Mouse (Mus musculus) limb, embryonic 15.5 days (tissue): ENCODE measurements around the gene Dph1. TPM values are rescaled to one million over a fixed set of nuclear protein-coding genes. Genes with fewer than 3 reads are reported as not detected.

ENCODE experiments used
- ATAC-seq: fragments of 200-750 bp; cut with Nextera tagmentation; 2 replicates; pipeline ENCODE4 v1.8.0; 2017; ENCODE audit warnings: low read depth, moderate TSS enrichment; ENCODE audit not compliant: insufficient number of reproducible peaks, low FRiP score, low TSS enrichment
- H3K27ac ChIP-seq: fragments of 300-500 bp; sonication (generic); 2 replicates; pipeline ENCODE4 v1.5.1; 2015; ENCODE audit warnings: moderate library complexity, mild to moderate bottlenecking, inconsistent platforms
- H3K27me3 ChIP-seq: fragments of 300-500 bp; sonication (generic); 2 replicates; pipeline ENCODE4 v1.6.1; 2015; ENCODE audit warnings: inconsistent platforms
- H3K36me3 ChIP-seq: fragments of 300-500 bp; sonication (generic); 2 replicates; pipeline ENCODE4 v1.6.1; 2015; ENCODE audit warnings: inconsistent platforms
- H3K4me1 ChIP-seq: fragments of 300-500 bp; sonication (generic); 2 replicates; pipeline ENCODE4 v1.6.1; 2015; ENCODE audit warnings: inconsistent platforms
- H3K4me2 ChIP-seq: fragments of 300-500 bp; sonication (generic); 2 replicates; pipeline ENCODE4 v1.6.1; 2015; ENCODE audit warnings: mild to moderate bottlenecking, inconsistent platforms
- H3K4me3 ChIP-seq: fragments of 300-500 bp; sonication (generic); 2 replicates; pipeline ENCODE4 v1.5.1; 2015; ENCODE audit warnings: mild to moderate bottlenecking, inconsistent platforms
- H3K9ac ChIP-seq: fragments of 300-500 bp; sonication (generic); 2 replicates; pipeline ENCODE4 v1.6.1; 2015; ENCODE audit warnings: inconsistent platforms
- H3K9me3 ChIP-seq: fragments of 300-500 bp; sonication (generic); 2 replicates; pipeline ENCODE4 v1.6.1; 2016; ENCODE audit warnings: inconsistent platforms
- WGBS: fragments of 180-500 bp; shearing (Covaris S2); methylation state at CpG from one replicate; pipeline ENCODE4 v1.1.7; 2015; 5-methylcytosine and 5-hydroxymethylcytosine counted together
- polyA plus RNA-seq: library from polyadenylated mRNA; unstranded; fragments of >200 nt; fragmentation: Nextera tagmentation; extraction: Ambion mirVana; gene quantifications from 2 replicates; pipeline ENCODE4 v1.2.1, GENCODE M21; 2015

Gene Dph1
- polyA plus RNA-seq, 1 experiment from 2014 or later: 21.1 TPM

DNA sequence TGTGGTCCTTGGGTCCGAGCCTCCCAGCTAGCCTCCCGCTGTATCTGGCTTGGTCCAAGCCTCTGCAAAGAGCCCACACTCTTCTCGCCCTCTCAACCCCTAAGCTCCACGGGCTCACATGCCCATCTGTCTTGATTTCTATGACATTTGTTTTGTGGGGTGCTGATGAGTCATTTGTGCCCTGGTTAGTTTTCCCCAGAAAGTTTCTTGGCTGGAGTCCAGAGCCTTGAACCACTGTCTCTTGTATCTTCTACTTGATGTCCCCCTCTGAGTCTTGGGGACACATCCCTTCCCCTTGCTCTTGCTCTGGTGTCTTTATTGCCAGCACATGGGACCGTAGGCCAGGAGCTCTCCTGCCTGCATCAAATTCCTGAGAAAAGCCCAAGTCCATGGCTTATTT, 8.9 kb upstream of the Dph1 start:
- Histone ChIP-seq H3K9ac (no peak overlapping the region), H3K27ac (no peak overlapping the region), H3K4me1 (peaks cover 14% of the 10 kb centered on the region), H3K9me3 (no peaks in the 10 kb centered on the region), H3K4me2 (no peak overlapping the region), H3K36me3 (no peaks in the 10 kb centered on the region), H3K4me3 (no peak overlapping the region), H3K27me3 (peaks cover 30% of the 10 kb centered on the region)
- no peak for ATAC-seq
- WGBS: 66% methylated on average over 5 of the region's 5 CpGs

DNA sequence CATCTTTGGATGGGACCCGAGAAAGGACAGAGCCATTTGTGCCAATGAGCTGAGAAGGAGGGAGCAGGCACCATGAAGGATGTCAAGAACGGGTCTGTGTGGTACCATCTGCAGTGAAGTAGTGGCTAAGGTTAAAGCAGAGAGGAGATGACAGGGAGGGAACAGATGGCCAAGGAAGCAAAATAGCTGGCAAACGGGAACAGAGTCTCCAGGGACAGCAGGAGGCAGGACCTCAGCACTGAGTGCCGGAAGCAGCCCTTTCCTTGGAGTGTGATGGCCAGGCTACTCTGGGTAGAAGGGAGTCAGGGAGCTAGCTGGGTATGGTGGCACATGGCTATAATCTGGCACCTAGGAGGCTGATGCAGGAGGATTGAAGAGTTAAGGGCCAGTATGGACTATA, 7.8 kb upstream of the Dph1 start:
- no peak overlapping the region for H3K4me3 ChIP-seq
- ATAC-seq: no peak
- H3K27me3 ChIP-seq: peaks cover 42% of the 10 kb centered on the region
- no peak overlapping the region for H3K9ac ChIP-seq
- WGBS: 70% methylated on average over 4 of the region's 4 CpGs
- H3K36me3 ChIP-seq: no peaks in the 10 kb centered on the region
- H3K27ac ChIP-seq: no peak overlapping the region
- no peaks in the 10 kb centered on the region for H3K9me3 ChIP-seq
- H3K4me1 ChIP-seq: peaks cover 19% of the 10 kb centered on the region
- no peak overlapping the region for H3K4me2 ChIP-seq

DNA sequence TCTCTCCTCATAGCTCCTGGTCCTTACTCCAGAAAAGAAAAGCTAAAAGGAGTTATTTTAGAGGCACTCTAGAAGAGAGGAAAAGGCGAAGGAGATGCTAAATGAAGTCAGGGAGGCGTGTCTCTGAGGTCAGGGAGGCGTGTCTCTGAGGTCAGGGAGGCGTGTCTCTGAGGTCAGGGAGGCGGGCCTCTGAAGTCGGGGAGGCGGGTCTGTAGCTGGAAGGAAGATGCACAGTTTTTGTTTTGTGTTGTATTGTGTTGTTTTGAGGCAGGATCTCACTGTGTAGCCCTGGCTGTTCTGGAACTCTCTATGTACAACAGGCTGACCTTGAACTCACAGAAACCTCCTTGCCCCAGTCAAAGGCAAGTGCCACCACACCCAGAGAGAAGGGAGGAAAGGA, 6.9 kb upstream of the Dph1 start:
- 45% methylated on average over 7 of the region's 7 CpGs for WGBS
- Histone ChIP-seq H3K9ac (no peak overlapping the region), H3K4me1 (peaks cover 25% of the 10 kb centered on the region), H3K4me2 (no peak overlapping the region), H3K4me3 (no peak overlapping the region), H3K27ac (no peak overlapping the region), H3K27me3 (peaks cover 50% of the 10 kb centered on the region), H3K9me3 (no peaks in the 10 kb centered on the region), H3K36me3 (no peaks in the 10 kb centered on the region)
- ATAC-seq: no peak

DNA sequence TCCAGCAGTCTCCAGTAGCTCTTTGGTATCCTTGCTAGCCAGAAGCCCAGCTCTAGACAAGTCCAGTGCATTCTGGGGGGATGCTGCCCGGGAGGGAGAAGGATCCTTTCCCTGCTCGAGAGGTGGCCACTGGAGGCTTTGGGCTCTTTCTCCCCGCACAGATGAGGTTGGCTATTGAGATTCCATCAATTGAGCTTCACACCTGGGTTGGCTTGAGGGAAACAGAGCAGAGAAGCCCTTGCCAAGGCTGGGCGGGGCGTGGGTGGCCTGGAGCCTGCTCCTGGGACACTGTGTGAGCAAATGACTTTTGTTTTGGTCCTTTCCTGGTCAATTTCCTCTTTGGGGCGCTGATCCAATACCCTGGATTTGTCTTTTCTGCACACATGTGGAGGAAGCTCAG, 5.1 kb upstream of the Dph1 start:
- H3K4me1 ChIP-seq: peaks cover 28% of the 10 kb centered on the region
- no peak for ATAC-seq
- H3K27ac ChIP-seq: no peak overlapping the region
- WGBS: 65% methylated on average over 6 of the region's 6 CpGs
- no peak overlapping the region for H3K4me3 ChIP-seq
- H3K9me3 ChIP-seq: no peaks in the 10 kb centered on the region
- no peak overlapping the region for H3K9ac ChIP-seq
- no peaks in the 10 kb centered on the region for H3K36me3 ChIP-seq
- H3K27me3 ChIP-seq: peaks cover 63% of the 10 kb centered on the region
- no peak overlapping the region for H3K4me2 ChIP-seq

DNA sequence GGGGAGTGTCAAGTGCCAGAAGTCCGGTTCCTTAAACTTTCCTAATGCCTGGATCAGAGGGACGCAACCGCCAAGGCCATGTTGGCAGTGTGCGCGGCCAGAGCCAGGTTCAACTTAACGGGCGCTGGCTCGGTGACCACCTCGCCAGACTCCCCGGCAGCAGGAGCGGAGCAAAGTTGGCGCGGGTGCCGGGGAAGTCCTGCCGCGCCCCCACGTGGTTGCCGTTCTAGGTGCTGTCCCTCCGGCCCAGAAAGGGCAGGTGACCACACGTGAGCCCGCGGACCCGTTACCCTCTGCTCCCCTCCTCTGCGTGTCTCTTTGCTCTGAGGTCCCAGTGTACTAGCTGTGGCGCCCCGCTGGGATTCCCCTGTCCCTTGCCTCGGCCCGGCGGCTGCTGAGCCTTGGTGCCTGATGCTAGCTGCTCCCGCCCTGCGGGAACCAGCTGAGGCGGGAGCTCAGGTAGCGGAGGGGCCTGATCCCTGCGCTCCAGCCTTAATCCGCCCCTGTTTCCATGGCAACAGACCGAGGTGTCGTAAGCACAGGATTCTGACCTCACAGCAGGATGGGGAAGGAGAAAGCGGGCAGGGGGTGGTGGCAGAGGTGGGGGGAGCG, 3.9 kb upstream of the Dph1 start:
- Histone ChIP-seq H3K27ac (no peak overlapping the region), H3K9ac (no peak overlapping the region), H3K4me3 (peak overlapping the region; percentile 57), H3K27me3 (peaks cover 63% of the 10 kb centered on the region), H3K4me1 (peaks cover 34% of the 10 kb centered on the region), H3K9me3 (no peaks in the 10 kb centered on the region), H3K36me3 (no peaks in the 10 kb centered on the region), H3K4me2 (peak overlapping the region; percentile 96)
- ATAC-seq: no peak
- WGBS: under 1% methylated on average over 39 of the region's 39 CpGs

DNA sequence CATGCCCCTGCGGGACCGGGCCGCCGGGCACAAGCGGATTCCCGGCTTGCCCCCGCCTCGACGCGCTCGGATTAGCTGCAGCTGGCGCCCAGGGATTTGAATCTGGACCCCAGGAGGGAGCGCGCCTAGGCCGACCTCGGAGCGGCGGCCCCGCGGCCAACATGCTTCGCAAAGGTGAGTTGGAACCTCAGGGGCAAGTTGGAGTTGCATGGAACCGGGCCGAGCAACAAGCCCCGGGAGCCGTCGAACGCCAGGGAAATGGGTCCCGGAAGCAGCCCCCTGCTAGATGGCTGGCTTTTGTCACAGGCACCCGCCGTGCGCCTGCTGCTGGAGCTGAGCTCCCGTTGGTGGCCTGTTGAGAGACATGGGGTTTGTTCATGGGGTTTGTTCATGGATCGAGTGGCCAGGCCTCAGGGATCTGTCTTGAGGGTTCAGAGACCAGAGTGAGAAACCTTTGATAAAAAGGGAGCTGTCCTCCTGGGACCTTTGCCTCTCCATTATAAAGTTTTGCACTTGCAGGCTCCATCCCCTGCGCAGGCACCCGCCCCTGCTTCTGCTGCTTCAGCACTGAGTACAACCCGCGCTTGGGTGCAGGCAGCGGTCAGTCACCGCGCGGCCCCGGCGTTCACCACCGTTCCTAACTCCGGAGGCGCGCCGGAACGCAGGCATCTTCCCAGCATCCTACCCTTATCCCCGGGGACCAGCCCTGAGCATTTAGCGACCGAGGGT, 3.2 kb upstream of the Dph1 start:
- Histone ChIP-seq H3K27ac (no peak overlapping the region), H3K4me1 (peaks cover 40% of the 10 kb centered on the region), H3K27me3 (peaks cover 60% of the 10 kb centered on the region), H3K4me2 (peak overlapping the region; percentile 96), H3K36me3 (no peaks in the 10 kb centered on the region), H3K4me3 (peak overlapping the region; percentile 57), H3K9me3 (no peaks in the 10 kb centered on the region), H3K9ac (peak overlapping the region; percentile 46; the same call in 1 of the 2 replicates)
- WGBS: 1% methylated on average over 52 of the region's 52 CpGs
- no peak for ATAC-seq

DNA sequence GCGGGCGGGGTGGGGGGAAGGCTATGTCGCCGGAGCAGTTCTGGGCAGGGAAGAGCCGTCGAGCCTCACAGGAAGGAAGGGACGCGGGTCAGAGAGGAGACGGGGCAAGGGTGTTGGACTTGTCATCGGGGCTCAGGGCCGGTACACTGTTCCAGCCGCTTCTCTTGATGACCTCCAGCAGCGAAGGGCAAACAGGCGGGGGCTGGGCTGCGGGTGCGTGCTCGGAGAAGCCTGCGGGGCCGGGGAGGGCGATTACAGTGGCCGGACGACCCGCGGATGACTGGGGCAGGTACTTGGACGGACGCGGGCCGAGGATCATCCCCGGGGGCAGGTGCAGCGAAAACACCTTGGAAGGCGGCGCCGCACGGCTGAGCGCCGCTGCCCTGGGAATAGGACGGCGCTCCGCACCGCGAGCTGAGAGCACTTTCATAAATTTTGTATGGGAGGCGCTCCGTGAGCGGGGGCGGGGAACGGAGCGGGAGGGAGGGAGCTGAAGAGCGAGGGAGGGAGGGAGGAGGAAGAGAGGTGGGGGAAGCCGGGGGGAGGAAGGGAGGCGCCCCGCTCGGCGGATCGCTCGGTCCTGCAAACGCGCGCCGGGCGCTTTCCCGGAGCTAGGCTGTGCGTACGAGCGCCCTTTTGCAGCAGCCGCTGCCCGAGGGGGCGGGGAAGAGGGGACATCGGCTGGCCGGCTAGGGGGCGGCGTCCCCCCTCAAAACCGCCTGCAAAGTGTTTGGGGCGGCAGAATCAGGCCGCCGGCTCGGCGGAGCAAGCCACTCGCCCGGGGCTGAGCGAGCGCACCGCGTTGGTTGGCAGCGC, 2.4 kb upstream of the Dph1 start, which contains the start of gene Rtn4rl1:
TSS of gene Rtn4rl1 (plus strand) at position 528 of the 816 bp plus-strand sequence.
- no peaks in the 10 kb centered on the region for H3K36me3 ChIP-seq
- WGBS: under 1% methylated on average over 78 of the region's 84 CpGs
- H3K9me3 ChIP-seq: no peaks in the 10 kb centered on the region
- H3K4me3 ChIP-seq: peak within 1 kb of the TSS; percentile 57
- H3K4me1 ChIP-seq: peaks cover 43% of the 10 kb centered on the region
- ATAC-seq: no peak
- peak within 1 kb of the TSS; percentile 43; the same call in 1 of the 2 replicates for H3K27ac ChIP-seq
- H3K27me3 ChIP-seq: peaks cover 58% of the 10 kb centered on the region
- H3K9ac ChIP-seq: peak within 1 kb of the TSS; percentile 46; the same call in 1 of the 2 replicates
- peak within 1 kb of the TSS; percentile 96 for H3K4me2 ChIP-seq

DNA sequence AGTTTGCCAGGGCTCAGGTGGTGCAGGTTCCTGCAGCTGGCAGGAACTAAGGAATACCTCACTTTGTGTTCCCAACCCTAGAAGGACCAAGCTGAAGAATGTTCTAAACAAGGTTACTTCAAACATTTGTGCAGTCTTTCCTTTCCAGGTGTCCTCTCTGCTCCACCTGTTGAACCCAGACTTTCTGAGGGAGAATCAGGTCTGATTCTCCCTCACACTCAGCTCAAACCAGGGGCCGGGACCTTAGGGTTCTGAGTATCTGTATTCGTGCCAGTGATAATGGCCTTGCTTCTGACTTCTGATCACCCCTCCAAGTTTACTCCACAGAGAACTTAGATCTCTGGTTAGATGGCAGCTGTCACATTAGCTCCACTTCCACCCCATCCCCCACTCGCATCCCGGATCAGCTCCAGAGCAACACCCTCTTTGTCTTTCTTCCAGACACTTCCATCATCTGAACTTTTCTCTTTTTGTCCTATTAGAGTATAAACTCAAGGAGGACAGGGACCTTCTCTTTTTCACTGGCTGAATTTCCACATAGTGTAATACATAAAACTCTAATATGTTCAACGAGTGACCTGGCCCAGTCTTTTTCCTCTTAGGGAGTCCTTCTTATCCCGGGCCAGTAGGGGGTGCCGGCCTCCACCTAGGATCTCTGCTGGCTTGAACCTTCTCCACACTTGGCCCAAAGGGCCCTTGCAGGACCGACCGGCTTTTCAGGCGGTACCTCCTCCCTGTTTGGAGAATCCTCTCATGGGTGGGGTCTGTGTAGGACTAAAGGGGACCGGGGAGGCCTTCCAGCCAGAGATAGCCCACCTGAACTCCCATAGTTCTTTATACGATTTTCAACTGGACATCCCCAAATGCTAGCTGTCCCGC, 1.5 kb upstream of the Dph1 start:
- no peak overlapping the region for H3K27ac ChIP-seq
- peak; percentile 45; the same call in 1 of the 2 replicates for ATAC-seq
- peaks cover 56% of the 10 kb centered on the region for H3K27me3 ChIP-seq
- H3K4me3 ChIP-seq: peak overlapping the region; percentile 57
- H3K9ac ChIP-seq: no peak overlapping the region
- peaks cover 43% of the 10 kb centered on the region for H3K4me1 ChIP-seq
- 23% methylated on average over 13 of the region's 13 CpGs for WGBS
- H3K36me3 ChIP-seq: no peaks in the 10 kb centered on the region
- peak overlapping the region; percentile 96 for H3K4me2 ChIP-seq
- no peaks in the 10 kb centered on the region for H3K9me3 ChIP-seq

DNA sequence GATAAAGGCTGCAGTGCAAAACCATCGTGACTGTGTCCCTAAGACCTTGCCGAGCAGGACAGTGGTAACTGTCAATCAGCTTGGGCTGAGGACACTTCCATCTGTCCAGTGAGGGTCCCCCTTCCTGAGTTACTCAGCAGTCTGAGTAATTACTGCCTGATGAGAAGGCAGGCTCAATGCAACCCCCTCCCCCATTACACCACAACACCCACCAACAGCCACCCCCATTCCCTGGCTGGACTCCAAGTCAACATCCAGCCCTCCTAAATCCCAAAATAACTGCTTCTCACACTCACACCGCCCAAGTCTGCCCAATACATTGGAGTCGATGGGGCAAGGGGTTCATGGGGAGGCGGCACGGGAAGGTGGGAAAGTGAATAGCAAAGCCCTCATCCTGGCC, 800 bp upstream of the Dph1 start:
- Histone ChIP-seq H3K27ac (no peak overlapping the region), H3K4me1 (peaks cover 43% of the 10 kb centered on the region), H3K4me3 (no peak overlapping the region), H3K9me3 (no peaks in the 10 kb centered on the region), H3K4me2 (no peak overlapping the region), H3K36me3 (no peaks in the 10 kb centered on the region), H3K27me3 (peaks cover 52% of the 10 kb centered on the region), H3K9ac (no peak overlapping the region)
- ATAC-seq: no peak
- 56% methylated on average over 6 of the region's 6 CpGs for WGBS

DNA sequence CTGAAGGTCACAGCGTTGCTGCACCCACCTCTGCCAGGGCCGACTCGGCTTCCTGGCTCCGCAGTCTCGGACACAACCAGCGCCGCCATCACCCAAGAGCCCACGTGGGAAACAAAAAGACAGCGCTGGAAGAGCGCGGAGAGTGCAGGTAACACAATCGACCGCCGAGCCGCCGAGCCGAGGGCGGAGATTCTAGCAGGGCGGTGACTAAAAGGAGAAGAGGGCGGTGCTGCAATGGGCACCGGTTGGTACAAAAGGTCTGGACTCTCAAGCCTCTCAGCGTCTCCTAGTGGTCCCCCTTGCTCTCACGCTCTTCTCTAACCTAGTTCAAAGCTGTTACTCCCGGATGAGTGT, 693 bp downstream of the Dph1 start:
- Histone ChIP-seq H3K36me3 (0 out of 2 replicates have a peak, but pooled peaks cover 4% of the 10 kb centered on the region), H3K4me1 (peaks cover 42% of the 10 kb centered on the region), H3K4me3 (peak overlapping the region; percentile 86), H3K9me3 (no peaks in the 10 kb centered on the region), H3K4me2 (peak overlapping the region; percentile 87), H3K27ac (no peak overlapping the region), H3K27me3 (peaks cover 37% of the 10 kb centered on the region), H3K9ac (peak overlapping the region; percentile 65)
- peak; percentile 75; the same call in 1 of the 2 replicates for ATAC-seq
- under 1% methylated on average over 24 of the region's 24 CpGs for WGBS

DNA sequence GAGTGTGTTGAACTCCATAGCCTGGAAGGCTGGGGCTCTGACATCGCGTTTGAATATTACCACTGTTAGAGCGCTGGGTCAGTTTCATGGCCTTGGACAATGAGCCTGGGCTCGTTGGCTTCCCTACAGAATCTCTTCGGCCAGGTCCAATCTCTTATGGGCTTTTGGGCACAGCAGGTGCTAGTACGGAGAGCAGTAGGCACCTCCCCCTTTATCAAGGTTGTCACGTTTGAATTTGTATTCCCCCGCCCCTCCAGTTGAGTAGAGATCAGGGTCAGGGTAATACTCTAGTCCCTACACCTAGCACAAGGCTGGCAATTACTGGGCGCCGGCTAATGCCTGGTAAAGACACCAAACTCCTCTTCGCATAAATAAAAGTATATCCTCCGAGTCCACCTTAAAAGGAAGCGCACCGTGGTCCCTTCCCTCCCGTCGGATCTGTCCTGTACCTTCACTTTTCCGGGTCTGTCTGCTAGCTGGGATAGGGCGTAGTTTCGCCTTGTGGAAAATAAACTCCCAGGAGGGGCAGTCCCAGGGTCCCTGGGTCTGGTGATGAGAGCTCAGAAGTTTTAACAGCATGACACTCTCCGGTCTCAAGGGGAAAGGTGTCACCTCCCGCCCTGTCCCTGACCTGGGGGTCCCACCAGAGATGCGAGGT, 1.2 kb downstream of the Dph1 start:
- peaks cover 32% of the 10 kb centered on the region for H3K27me3 ChIP-seq
- H3K9me3 ChIP-seq: no peaks in the 10 kb centered on the region
- peak overlapping the region; percentile 86 for H3K4me3 ChIP-seq
- ATAC-seq: peak; percentile 1; the same call in 1 of the 2 replicates
- peaks cover 4% of the 10 kb centered on the region for H3K36me3 ChIP-seq
- 0 out of 2 replicates have a peak overlapping the region, but pooled peaks have one; percentile 1 for H3K27ac ChIP-seq
- peak overlapping the region; percentile 87 for H3K4me2 ChIP-seq
- H3K9ac ChIP-seq: peak overlapping the region; percentile 65
- H3K4me1 ChIP-seq: peaks cover 37% of the 10 kb centered on the region
- under 1% methylated on average over 22 of the region's 22 CpGs for WGBS
